Mouse (Mus musculus) lung, postnatal 0 days (tissue): Measurements from ENCODE around the gene Traf4.

Source experiments
- CTCF ChIP-seq: IDR thresholded peaks from 2 replicates; pipeline ENCODE4 v1.5.1; 2016; ENCODE audit warnings: antibody characterized with exemption, mild to moderate bottlenecking
- EP300 ChIP-seq: IDR thresholded peaks from 2 replicates; pipeline ENCODE4 v1.6.1; 2016; ENCODE audit warnings: antibody characterized with exemption, mild to moderate bottlenecking, control low read depth

- TF ChIP-seq CTCF, result no peak
- no peak for TF ChIP-seq EP300
These were observed 45.5 kb downstream of the Traf4 start for GRCm38 (mm10) chr11:78119898-78120297.
